Mouse (Mus musculus) kidney, adult 10 weeks (tissue): ENCODE measurements around the gene Tgtp2. TPM values are rescaled to one million over a fixed set of nuclear protein-coding genes. Genes with fewer than 3 reads are reported as not detected.

ENCODE experiments used
- polyA plus RNA-seq: library from polyadenylated mRNA; stranded (reverse); fragments of 350-450 nt; fragmentation: Illumina TruSeq; extraction: RNeasy Lipid Tissue Mini Kit (QIAGEN cat#74804); gene quantifications from one replicate; pipeline ENCODE4 v1.2.3, GENCODE M21; 2014; ENCODE audit warnings: low read depth, low replicate concordance

Tgtp2 gene
- polyA plus RNA-seq, result 15.1 TPM

GRCm38 (mm10) chr11:49063713-49064469 is at the start of gene Tgtp2:
Gene Tgtp2 (minus strand): TSS chr11:49064206.

GRCm38 (mm10) chr11:49076001-49076757 is 12.2 kb upstream of the Tgtp2 start, which contains the start of gene Ifi47:
Gene Ifi47 (plus strand): TSS chr11:49076587.

GRCm38 (mm10) chr11:49051093-49051891 is 12.7 kb downstream of the Tgtp2 start, which contains the start of gene 9930111J21Rik2:
Gene 9930111J21Rik2 (minus strand): TSS chr11:49051242.

Other genes starting within 250 kb of the Tgtp2 start
- gene Trim41, start 246.9 kb downstream of the Tgtp2 start, polyA plus RNA-seq, result 8.6 TPM
- 26.4 TPM for gene Trim7, start 238.1 kb downstream of the Tgtp2 start, polyA plus RNA-seq
- gene Gm12184, start 237.6 kb downstream of the Tgtp2 start, polyA plus RNA-seq, result 1.8 TPM
- 81.7 TPM for gene Irgm1, start 192.5 kb downstream of the Tgtp2 start, polyA plus RNA-seq
- gene Gm5431, start 162.0 kb downstream of the Tgtp2 start, polyA plus RNA-seq, result 0.97 TPM
- 2.3 TPM for gene Psme2b, start 118.0 kb downstream of the Tgtp2 start, polyA plus RNA-seq
- 0.49 TPM for gene Olfr56, start 85.3 kb downstream of the Tgtp2 start, polyA plus RNA-seq
- gene 9930111J21Rik1, start 84.8 kb downstream of the Tgtp2 start, polyA plus RNA-seq, result 2.4 TPM
- 0.49 TPM for gene Gm12185, start 72.0 kb downstream of the Tgtp2 start, polyA plus RNA-seq
- 20.9 TPM for gene Tgtp1, start 70.0 kb downstream of the Tgtp2 start, polyA plus RNA-seq
- gene 9930111J21Rik2, start 13.0 kb downstream of the Tgtp2 start, polyA plus RNA-seq, result 12.1 TPM
- gene Ifi47, start 12.4 kb upstream of the Tgtp2 start, polyA plus RNA-seq, result 7.9 TPM
- gene Olfr1396, start 50.7 kb upstream of the Tgtp2 start, polyA plus RNA-seq, result 2.2 TPM
- not detected for gene Olfr1395, start 78.1 kb upstream of the Tgtp2 start, polyA plus RNA-seq
- not detected for gene Olfr1394, start 90.2 kb upstream of the Tgtp2 start, polyA plus RNA-seq
- gene Btnl9, start 123.0 kb upstream of the Tgtp2 start, polyA plus RNA-seq, result 20.0 TPM
- 91.5 TPM for gene Zfp62, start 139.1 kb upstream of the Tgtp2 start, polyA plus RNA-seq
- 38.5 TPM for gene Mgat1, start 180.0 kb upstream of the Tgtp2 start, polyA plus RNA-seq
- gene Olfr1393, start 214.1 kb upstream of the Tgtp2 start, polyA plus RNA-seq, result 1.4 TPM
- 0.24 TPM for gene Olfr1392, start 221.1 kb upstream of the Tgtp2 start, polyA plus RNA-seq
- gene Olfr10, start 240.5 kb upstream of the Tgtp2 start, polyA plus RNA-seq, result not detected